Mouse (Mus musculus): ENCODE data around the gene Dusp18. TPM values are rescaled to one million over a fixed set of nuclear protein-coding genes. Genes with fewer than 3 reads are reported as not detected.

Gene Dusp18
- total RNA-seq, 2 experiments from 2014 or later = 8.8 to 14.7 TPM

DNA sequence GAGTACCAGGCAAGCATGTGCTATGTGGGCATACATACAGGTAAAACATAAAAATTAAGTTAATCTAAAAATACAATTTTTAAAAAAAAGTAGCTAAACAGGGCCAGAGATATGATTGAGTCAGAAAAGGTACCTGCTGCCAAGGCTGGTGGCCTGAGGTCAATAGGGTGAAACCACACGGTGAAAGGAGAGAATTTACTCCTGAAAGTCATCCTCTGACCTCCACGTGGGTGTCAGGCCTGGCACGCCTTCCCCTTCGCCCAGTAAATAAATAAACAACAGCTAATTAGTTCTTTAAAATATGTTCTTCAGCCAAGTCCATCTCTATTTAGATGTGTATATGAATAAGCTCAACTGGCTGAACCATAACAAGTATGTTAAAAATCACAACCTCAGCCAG, 34.7 kb upstream of the Dusp18 start:
- DNase-seq = no peak
- intact Hi-C loops (cut with DNase I) = no loop called here
- Histone ChIP-seq H3K4me3 (no peak overlapping the region), H3K27ac (no peak overlapping the region)
- TF ChIP-seq CTCF (IDR thresholded peaks at IDR 0.05) = no peak

- intact Hi-C loops (cut with DNase I) = no loop called here
- TF ChIP-seq CTCF (IDR thresholded peaks at IDR 0.05) = no peak
- H3K4me3 ChIP-seq = peak overlapping the region; percentile 79
- peak overlapping the region; percentile 86 for H3K27ac ChIP-seq
- peak; percentile 21 for DNase-seq
Measured at GRCm38 (mm10) chr11:3862661-3863453, 32.2 kb upstream of the Dusp18 start.

GRCm38 (mm10) chr11:3863454-3864112, 31.5 kb upstream of the Dusp18 start, which contains the start of gene Osbp2:
Gene Osbp2, minus strand, starts transcription at chr11:3863903.
- Histone ChIP-seq H3K27ac (peak within 1 kb of the TSS; percentile 86), H3K4me3 (peak within 1 kb of the TSS; percentile 79)
- DNase-seq = peak; percentile 87
- TF ChIP-seq CTCF (IDR thresholded peaks at IDR 0.05) = peak; percentile 49
- intact Hi-C loops (cut with DNase I) = no loop called here

- TF ChIP-seq CTCF (IDR thresholded peaks at IDR 0.05) = no peak
- no peak for DNase-seq
- intact Hi-C loops (cut with DNase I) = no loop called here
- Histone ChIP-seq H3K4me3 (peak overlapping the region; percentile 79), H3K27ac (peak overlapping the region; percentile 86)
Measured at GRCm38 (mm10) chr11:3864343-3864742, 30.7 kb upstream of the Dusp18 start.

DNA sequence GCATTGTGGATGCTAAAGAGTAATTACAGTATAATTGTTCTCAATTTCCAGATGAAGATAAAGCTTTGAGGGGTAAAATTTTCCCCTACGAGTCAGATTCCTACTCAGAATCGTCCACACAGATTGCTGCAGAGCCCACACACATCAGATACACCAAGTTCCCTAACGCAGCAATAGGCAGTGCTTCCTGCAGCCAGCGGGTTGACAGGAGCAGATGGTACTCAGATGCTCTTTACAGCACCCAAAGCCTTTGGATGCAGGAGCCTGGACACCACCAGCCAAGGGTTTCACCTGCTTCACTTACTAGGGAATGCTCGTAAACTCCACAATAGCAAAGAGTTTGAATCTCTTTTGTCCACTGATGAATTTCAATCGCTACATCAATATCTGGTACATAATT, 18.6 kb upstream of the Dusp18 start:
- intact Hi-C loops (cut with DNase I) = loop anchor here (5.0 kb wide), 1 partner anchor 41 kb away; no protein-coding TSS in a partner anchor
- H3K4me3 ChIP-seq = no peak overlapping the region
- no peak for TF ChIP-seq CTCF (IDR thresholded peaks at IDR 0.05)
- no peak for DNase-seq
- no peak overlapping the region for H3K27ac ChIP-seq

- Histone ChIP-seq H3K27ac (no peak overlapping the region), H3K4me3 (no peak overlapping the region)
- intact Hi-C loops (cut with DNase I) = loop anchor here (5.0 kb wide), 1 partner anchor 39 kb away; no protein-coding TSS in a partner anchor
- TF ChIP-seq CTCF (IDR thresholded peaks at IDR 0.05) = no peak
- no peak for DNase-seq
Measured at GRCm38 (mm10) chr11:3878660-3879059, 16.4 kb upstream of the Dusp18 start.

DNA sequence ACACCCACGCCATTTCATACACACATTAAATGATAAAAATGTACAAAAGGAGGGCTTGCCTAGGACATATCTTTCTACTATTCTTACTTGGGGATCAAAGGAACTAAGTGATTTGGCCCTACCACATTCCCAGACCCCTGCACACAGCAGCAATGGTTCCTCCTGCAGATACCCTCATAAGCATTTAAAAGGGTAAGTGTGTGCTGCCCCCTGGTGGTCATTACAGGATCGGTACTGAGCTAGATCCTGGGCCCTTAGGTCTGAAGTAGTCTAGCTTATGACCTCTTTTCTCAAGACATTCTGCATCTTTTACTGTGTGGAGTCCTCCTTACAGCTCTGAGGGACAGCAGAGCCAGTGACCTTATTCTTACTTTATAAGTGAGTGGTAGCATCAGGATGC, 15.2 kb upstream of the Dusp18 start:
- H3K4me3 ChIP-seq = no peak overlapping the region
- DNase-seq = peak; percentile 80
- intact Hi-C loops (cut with DNase I) = loop anchor here (5.0 kb wide), 2 partner anchors 37 to 73 kb away; no protein-coding TSS in a partner anchor
- H3K27ac ChIP-seq = no peak overlapping the region
- peak; percentile 97 for TF ChIP-seq CTCF (IDR thresholded peaks at IDR 0.05)

GRCm38 (mm10) chr11:3883711-3884110, 11.3 kb upstream of the Dusp18 start:
- no peak for DNase-seq
- H3K4me3 ChIP-seq = no peak overlapping the region
- no peak for TF ChIP-seq CTCF (IDR thresholded peaks at IDR 0.05)
- intact Hi-C loops (cut with DNase I) = loop anchor here (5.0 kb wide), 1 partner anchor 76 kb away; no protein-coding TSS in a partner anchor
- H3K27ac ChIP-seq = no peak overlapping the region

DNA sequence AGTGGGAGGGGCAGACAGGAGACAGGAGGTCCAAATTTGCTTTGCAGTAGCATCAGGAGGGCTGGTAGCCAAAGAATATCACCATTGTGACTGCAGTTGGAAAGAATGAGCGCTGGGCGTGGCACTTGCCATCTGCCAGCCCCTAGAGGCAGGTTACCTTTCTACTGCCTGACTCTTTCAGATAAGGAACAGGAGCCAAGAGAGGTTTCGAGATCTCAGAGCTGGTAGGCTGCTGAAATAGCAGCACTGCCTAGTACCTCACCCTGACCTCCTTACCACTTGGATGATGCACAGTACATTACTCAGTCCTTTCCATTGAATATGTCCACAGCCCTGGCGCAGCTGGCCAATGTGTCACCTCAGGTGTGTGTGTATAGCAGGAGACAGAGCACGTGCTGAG, 7.7 kb upstream of the Dusp18 start:
- DNase-seq = no peak
- intact Hi-C loops (cut with DNase I) = no loop called here
- no peak overlapping the region for H3K27ac ChIP-seq
- TF ChIP-seq CTCF (IDR thresholded peaks at IDR 0.05) = no peak
- no peak overlapping the region for H3K4me3 ChIP-seq

GRCm38 (mm10) chr11:3893970-3894369, 1.1 kb upstream of the Dusp18 start:
- intact Hi-C loops (cut with DNase I) = loop anchor here (2.0 kb wide), 1 partner anchor 19 kb away; no protein-coding TSS in a partner anchor
- Histone ChIP-seq H3K27ac (no peak overlapping the region), H3K4me3 (no peak overlapping the region)
- DNase-seq = no peak
- no peak for TF ChIP-seq CTCF (IDR thresholded peaks at IDR 0.05)

- DNase-seq = no peak
- TF ChIP-seq CTCF (IDR thresholded peaks at IDR 0.05) = no peak
- Histone ChIP-seq H3K4me3 (peak overlapping the region; percentile 73), H3K27ac (peak overlapping the region; percentile 83)
- intact Hi-C loops (cut with DNase I) = loop anchor here (2.0 kb wide), 1 partner anchor 17 kb away; no protein-coding TSS in a partner anchor
Measured at GRCm38 (mm10) chr11:3895458-3895857, 418 bp downstream of the Dusp18 start.

DNA sequence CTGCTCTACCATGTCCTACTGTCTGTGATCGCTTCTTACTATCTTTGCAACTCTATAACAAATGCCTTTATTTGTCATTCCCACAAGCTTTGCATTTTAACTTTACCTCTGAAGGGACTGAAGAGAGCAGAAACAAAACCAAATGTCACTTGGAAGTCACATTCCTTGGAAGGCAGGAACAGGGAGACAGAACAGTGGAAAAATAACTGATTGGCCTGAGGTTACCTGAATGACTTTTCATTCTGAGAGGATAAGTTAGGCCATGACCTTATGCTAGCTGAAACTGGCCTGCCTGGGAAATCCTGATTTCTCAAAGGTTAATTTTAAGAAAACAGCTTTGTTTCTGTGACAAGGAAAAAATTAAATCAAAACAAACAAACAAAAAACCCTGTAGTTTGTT, 893 bp downstream of the Dusp18 start:
- Histone ChIP-seq H3K27ac (peak overlapping the region; percentile 74), H3K4me3 (peak overlapping the region; percentile 11; the same call in 1 of the 2 replicates)
- DNase-seq = no peak
- no peak for TF ChIP-seq CTCF (IDR thresholded peaks at IDR 0.05)
- intact Hi-C loops (cut with DNase I) = loop anchor here (2.0 kb wide), 1 partner anchor 17 kb away; no protein-coding TSS in a partner anchor

GRCm38 (mm10) chr11:3900296-3900695, 5.3 kb downstream of the Dusp18 start:
- Histone ChIP-seq H3K27ac (peak overlapping the region; percentile 43), H3K4me3 (no peak overlapping the region)
- intact Hi-C loops (cut with DNase I) = no loop called here
- DNase-seq = peak; percentile 29
- TF ChIP-seq CTCF (IDR thresholded peaks at IDR 0.05) = no peak
